Mouse (Mus musculus) heart, embryonic 10.5 days (tissue): ENCODE data around the gene Noxred1. TPM values are rescaled to one million over a fixed set of nuclear protein-coding genes. Genes with fewer than 3 reads are reported as not detected.
A peak's percentile ranks its signal among the peaks of the same experiment; 100 is the strongest.

Source experiments
- DNase-seq: peaks from one replicate; pipeline ENCODE4 v3.0.0-alpha.2; 2017; ENCODE audit warnings: low spot score
- H3K27ac ChIP-seq: fragments of 300-500 bp; sonication (generic); 2 replicates; pipeline ENCODE4 v1.5.1; 2016; ENCODE audit warnings: mild to moderate bottlenecking
- H3K27me3 ChIP-seq: fragments of 300-500 bp; sonication (generic); 2 replicates; pipeline ENCODE4 v1.6.1; 2016; ENCODE audit warnings: mild to moderate bottlenecking; ENCODE audit not compliant: poor library complexity, insufficient read depth, severe bottlenecking
- H3K36me3 ChIP-seq: fragments of 300-500 bp; sonication (generic); 2 replicates; pipeline ENCODE4 v1.6.1; 2016; ENCODE audit warnings: mild to moderate bottlenecking, moderate library complexity
- H3K4me1 ChIP-seq: fragments of 300-500 bp; sonication (generic); 2 replicates; pipeline ENCODE4 v1.6.1; 2016; ENCODE audit warnings: mild to moderate bottlenecking
- H3K4me3 ChIP-seq: fragments of 300-500 bp; sonication (generic); 2 replicates; pipeline ENCODE4 v1.5.1; 2016; ENCODE audit warnings: mild to moderate bottlenecking, moderate library complexity
- H3K9me3 ChIP-seq: fragments of 300-500 bp; sonication (generic); 2 replicates; pipeline ENCODE4 v1.6.1; 2016; ENCODE audit warnings: mild to moderate bottlenecking, moderate library complexity
- WGBS: fragments of 180-500 bp; shearing (Covaris S2); methylation state at CpG from one replicate; pipeline ENCODE4 v1.1.7; 2016; 5-methylcytosine and 5-hydroxymethylcytosine counted together
- polyA plus RNA-seq: library from polyadenylated mRNA; unstranded; fragments of >200 nt; fragmentation: Nextera tagmentation; extraction: Ambion mirVana; gene quantifications from 2 replicates; pipeline ENCODE4 v1.2.1, GENCODE M21; 2016

The Noxred1 gene
- polyA plus RNA-seq, 1 experiment from 2014 or later, result 0.80 TPM

GRCm38 (mm10) chr12:87266827-87267603, 28.5 kb upstream of the Noxred1 start:
- H3K4me3 ChIP-seq, result peak overlapping the region; percentile 80
- DNase-seq, result no peak
- peak overlapping the region; percentile 94 for H3K27ac ChIP-seq
- H3K27me3 ChIP-seq, result no peaks in the 10 kb centered on the region
- H3K36me3 ChIP-seq, result peaks cover 56% of the 10 kb centered on the region
- H3K4me1 ChIP-seq, result peaks cover 14% of the 10 kb centered on the region
- WGBS, result 0% methylated on average over 31 of the region's 31 CpGs
- no peaks in the 10 kb centered on the region for H3K9me3 ChIP-seq

GRCm38 (mm10) chr12:87266108-87266826, 27.7 kb upstream of the Noxred1 start, which contains the start of the genes Vipas39 and Ahsa1:
TSS of gene Vipas39 (minus strand) at chr12:87266256.
TSS of gene Ahsa1 (plus strand) at chr12:87266479.
- peak; percentile 97 for DNase-seq
- Histone ChIP-seq H3K9me3 (no peaks in the 10 kb centered on the region), H3K27me3 (no peaks in the 10 kb centered on the region), H3K27ac (peak within 1 kb of the TSS; percentile 94), H3K4me3 (peak within 1 kb of the TSS; percentile 80), H3K36me3 (peaks cover 57% of the 10 kb centered on the region), H3K4me1 (peaks cover 14% of the 10 kb centered on the region)
- under 1% methylated on average over 31 of the region's 31 CpGs for WGBS

- Histone ChIP-seq H3K27me3 (no peaks in the 10 kb centered on the region), H3K4me3 (peak overlapping the region; percentile 80), H3K36me3 (peaks cover 57% of the 10 kb centered on the region), H3K9me3 (no peaks in the 10 kb centered on the region), H3K4me1 (peaks cover 14% of the 10 kb centered on the region), H3K27ac (peak overlapping the region; percentile 94)
- 25% methylated on average over 11 of the region's 11 CpGs for WGBS
- DNase-seq, result no peak
Measured at GRCm38 (mm10) chr12:87265444-87265843, 26.9 kb upstream of the Noxred1 start.

DNA sequence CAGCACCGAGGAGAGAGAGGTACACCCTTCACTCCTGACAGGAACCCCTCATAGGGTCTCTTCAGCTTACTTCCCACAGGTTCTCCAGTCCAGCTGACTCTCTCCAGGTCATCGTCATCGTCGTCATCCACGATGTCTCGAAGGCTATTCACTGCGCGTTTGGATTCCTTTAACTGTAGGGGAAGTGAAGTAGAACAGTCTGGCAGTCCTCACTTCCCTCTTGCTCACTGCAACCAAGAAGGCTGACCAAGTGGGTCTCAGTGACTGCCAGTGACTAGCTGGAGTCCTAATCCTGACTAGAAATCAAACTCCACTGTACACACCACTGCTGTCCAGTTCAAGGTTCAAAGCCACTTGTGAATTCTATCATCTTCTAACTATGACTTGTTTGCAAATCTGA, 22.0 kb upstream of the Noxred1 start:
- no peak overlapping the region for H3K27ac ChIP-seq
- peaks cover 79% of the 10 kb centered on the region for H3K36me3 ChIP-seq
- no peak for DNase-seq
- no peaks in the 10 kb centered on the region for H3K9me3 ChIP-seq
- no peaks in the 10 kb centered on the region for H3K27me3 ChIP-seq
- 94% methylated on average over 8 of the region's 8 CpGs for WGBS
- H3K4me1 ChIP-seq, result peaks cover 5% of the 10 kb centered on the region; the same call in 1 of the 2 replicates
- no peak overlapping the region for H3K4me3 ChIP-seq

DNA sequence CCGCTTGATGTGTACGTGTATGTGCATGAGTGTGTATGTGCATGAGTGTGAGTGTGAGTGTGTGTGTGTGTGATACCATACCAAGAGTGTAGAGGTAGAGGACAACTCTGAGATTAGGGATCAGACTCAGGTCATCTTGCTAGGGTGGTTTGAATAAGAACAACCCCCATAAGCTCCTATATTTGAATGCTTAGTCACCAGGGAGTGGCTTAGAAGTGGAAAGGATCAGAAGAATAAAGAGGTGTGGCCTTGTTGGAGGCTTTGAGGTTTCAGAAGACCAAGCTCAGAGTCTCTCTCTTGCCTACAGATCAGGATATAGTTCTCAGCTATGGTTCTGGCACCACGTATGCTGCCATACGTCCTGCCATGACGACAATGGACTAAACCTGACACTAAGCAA, 18.1 kb upstream of the Noxred1 start:
- DNase-seq, result no peak
- no peak overlapping the region for H3K4me3 ChIP-seq
- WGBS, result 91% methylated on average over 5 of the region's 5 CpGs
- H3K4me1 ChIP-seq, result no peaks in the 10 kb centered on the region
- H3K36me3 ChIP-seq, result peaks cover 92% of the 10 kb centered on the region
- H3K27me3 ChIP-seq, result no peaks in the 10 kb centered on the region
- H3K27ac ChIP-seq, result no peak overlapping the region
- H3K9me3 ChIP-seq, result no peaks in the 10 kb centered on the region

- H3K9me3 ChIP-seq, result no peaks in the 10 kb centered on the region
- no peaks in the 10 kb centered on the region for H3K4me1 ChIP-seq
- no peak overlapping the region for H3K4me3 ChIP-seq
- H3K27me3 ChIP-seq, result no peaks in the 10 kb centered on the region
- peak; percentile 43 for DNase-seq
- 92% methylated on average over 6 of the region's 6 CpGs for WGBS
- H3K27ac ChIP-seq, result no peak overlapping the region
- H3K36me3 ChIP-seq, result peaks cover 95% of the 10 kb centered on the region
Measured at GRCm38 (mm10) chr12:87253878-87254277, 15.3 kb upstream of the Noxred1 start.

DNA sequence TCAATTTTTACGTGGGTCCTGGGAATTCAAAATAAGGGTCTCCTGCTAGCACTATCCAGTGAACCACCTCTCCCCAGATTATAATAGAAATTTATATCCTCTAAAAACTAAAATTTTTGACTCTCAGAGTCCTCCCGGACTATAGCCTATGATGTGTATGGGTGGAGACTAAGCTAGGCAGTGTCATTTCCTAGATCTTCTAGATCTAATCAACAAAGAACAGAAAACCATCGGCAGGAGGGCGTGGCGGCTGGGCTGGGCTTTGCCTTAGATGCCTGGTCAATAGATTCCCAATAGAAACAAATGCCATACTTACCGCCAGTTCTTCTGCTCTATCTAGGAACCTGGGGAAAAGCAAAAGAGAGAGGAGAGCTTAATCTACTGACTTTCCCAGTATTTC, 11.6 kb upstream of the Noxred1 start:
- 94% methylated on average over 6 of the region's 6 CpGs for WGBS
- Histone ChIP-seq H3K36me3 (peaks cover 88% of the 10 kb centered on the region), H3K27ac (no peak overlapping the region), H3K9me3 (no peaks in the 10 kb centered on the region), H3K4me3 (no peak overlapping the region), H3K4me1 (no peaks in the 10 kb centered on the region), H3K27me3 (no peaks in the 10 kb centered on the region)
- no peak for DNase-seq

- Histone ChIP-seq H3K27ac (no peak overlapping the region), H3K27me3 (no peaks in the 10 kb centered on the region), H3K36me3 (peaks cover 40% of the 10 kb centered on the region), H3K9me3 (no peaks in the 10 kb centered on the region), H3K4me3 (no peak overlapping the region), H3K4me1 (peaks cover 10% of the 10 kb centered on the region; the same call in 1 of the 2 replicates)
- 87% methylated on average over 5 of the region's 5 CpGs for whole genome bisulfite sequencing
- no peak for DNase-seq
Measured at GRCm38 (mm10) chr12:87236882-87237483, 1.5 kb downstream of the Noxred1 start.

GRCm38 (mm10) chr12:87230379-87230895, 8.1 kb downstream of the Noxred1 start:
- DNase-seq, result no peak
- Histone ChIP-seq H3K27me3 (no peaks in the 10 kb centered on the region), H3K36me3 (no peaks in the 10 kb centered on the region), H3K9me3 (no peaks in the 10 kb centered on the region), H3K27ac (no peak overlapping the region), H3K4me3 (no peak overlapping the region), H3K4me1 (peaks cover under 1% of the 10 kb centered on the region; the same call in 1 of the 2 replicates)

GRCm38 (mm10) chr12:87229633-87230032, 8.9 kb downstream of the Noxred1 start:
- Histone ChIP-seq H3K4me1 (peaks cover 8% of the 10 kb centered on the region; the same call in 1 of the 2 replicates), H3K27ac (no peak overlapping the region), H3K4me3 (no peak overlapping the region), H3K27me3 (no peaks in the 10 kb centered on the region), H3K36me3 (no peaks in the 10 kb centered on the region), H3K9me3 (no peaks in the 10 kb centered on the region)
- no peak for DNase-seq
- WGBS, result 78% methylated on average over 2 of the region's 2 CpGs

DNA sequence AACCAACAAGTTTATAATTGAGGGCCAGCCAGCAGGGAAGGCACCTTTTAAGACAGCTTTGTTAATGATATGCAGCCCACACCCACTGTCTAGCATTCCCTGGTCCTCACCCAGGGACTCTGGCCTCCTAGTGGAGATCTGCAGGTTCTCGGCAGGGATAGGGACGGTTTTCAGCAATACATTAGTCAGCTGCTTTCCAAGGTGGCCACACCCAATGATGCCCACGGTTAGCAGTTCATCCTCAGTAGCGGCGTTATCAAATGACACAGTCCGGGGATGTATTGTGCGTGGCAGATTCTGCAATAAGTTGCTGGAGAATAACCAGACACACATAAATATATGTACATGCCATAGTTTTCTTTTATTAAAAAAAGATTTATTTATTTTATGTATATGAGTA, 11.7 kb downstream of the Noxred1 start:
- H3K27ac ChIP-seq, result no peak overlapping the region
- no peaks in the 10 kb centered on the region for H3K27me3 ChIP-seq
- WGBS, result 69% methylated on average over 7 of the region's 7 CpGs
- peaks cover 9% of the 10 kb centered on the region; the same call in 1 of the 2 replicates for H3K4me1 ChIP-seq
- H3K9me3 ChIP-seq, result no peaks in the 10 kb centered on the region
- DNase-seq, result no peak
- H3K4me3 ChIP-seq, result no peak overlapping the region
- no peaks in the 10 kb centered on the region for H3K36me3 ChIP-seq

- no peaks in the 10 kb centered on the region for H3K27me3 ChIP-seq
- DNase-seq, result no peak
- peaks cover 9% of the 10 kb centered on the region; the same call in 1 of the 2 replicates for H3K4me1 ChIP-seq
- H3K9me3 ChIP-seq, result no peaks in the 10 kb centered on the region
- no peaks in the 10 kb centered on the region for H3K36me3 ChIP-seq
- 67% methylated on average over 10 of the region's 10 CpGs for WGBS
- 0 out of 2 replicates have a peak overlapping the region, but pooled peaks have one; percentile 52 for H3K27ac ChIP-seq
- peak overlapping the region; percentile 28; the same call in 1 of the 2 replicates for H3K4me3 ChIP-seq
Measured at GRCm38 (mm10) chr12:87224950-87225349, 13.6 kb downstream of the Noxred1 start.
